Mouse (Mus musculus) layer of hippocampus, adult 2 months (tissue): ENCODE measurements around the gene Slc25a15. TPM values are rescaled to one million over a fixed set of nuclear protein-coding genes. Genes with fewer than 3 reads are reported as not detected.

ENCODE experiments used
- DNase-seq, 2 experiments: peaks; one replicate each; pipeline ENCODE4 v3.0.0; 2022; ENCODE audit warnings: low spot score in 2 of 2
- H3K27ac ChIP-seq: fragments of 200-600 bp; 2 replicates; pipeline ENCODE4 v1.8.1; 2022
- H3K4me3 ChIP-seq: fragments of 200-600 bp; 2 replicates; pipeline ENCODE4 v1.8.1; 2022; ENCODE audit warnings: mild to moderate bottlenecking
- CTCF ChIP-seq: fragments of 200-600 bp; conservative IDR thresholded peaks from 2 replicates; pipeline ENCODE4 v1.8.1; 2022; ENCODE audit warnings: antibody characterized with exemption, mild to moderate bottlenecking, moderate library complexity
- total RNA-seq, 2 experiments: library from RNA; stranded (reverse); gene quantifications; 2 replicates each; pipeline ENCODE4 v1.2.3; 2021

Slc25a15 gene
- total RNA-seq, 2 experiments from 2014 or later, result 9.7 to 12.3 TPM

DNA sequence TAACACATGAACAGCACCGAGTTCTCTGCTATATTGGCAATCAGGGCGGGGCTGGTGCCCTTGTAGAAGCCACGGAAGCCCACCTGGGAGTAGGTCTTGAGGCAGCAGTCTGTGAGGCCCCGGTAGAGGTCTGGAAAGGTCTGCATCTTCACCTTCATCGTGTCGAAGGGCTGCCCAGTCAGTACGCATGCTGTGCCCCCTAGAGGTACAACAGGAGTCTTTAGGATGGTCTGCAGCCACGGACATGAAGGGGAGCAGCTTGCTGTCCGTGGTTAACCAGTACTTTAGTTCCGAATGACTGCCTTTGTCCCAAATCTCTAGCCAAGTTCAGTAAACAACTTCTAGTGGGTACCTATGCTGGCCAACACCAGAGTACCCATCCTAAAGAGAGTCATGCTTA lies 8.5 kb downstream of the Slc25a15 start:
- Histone ChIP-seq H3K27ac (no peak overlapping the region), H3K4me3 (no peak overlapping the region)
- no peak for DNase-seq
- 0 out of 2 replicates have a peak, but pooled peaks have one; percentile 15 for TF ChIP-seq CTCF

DNA sequence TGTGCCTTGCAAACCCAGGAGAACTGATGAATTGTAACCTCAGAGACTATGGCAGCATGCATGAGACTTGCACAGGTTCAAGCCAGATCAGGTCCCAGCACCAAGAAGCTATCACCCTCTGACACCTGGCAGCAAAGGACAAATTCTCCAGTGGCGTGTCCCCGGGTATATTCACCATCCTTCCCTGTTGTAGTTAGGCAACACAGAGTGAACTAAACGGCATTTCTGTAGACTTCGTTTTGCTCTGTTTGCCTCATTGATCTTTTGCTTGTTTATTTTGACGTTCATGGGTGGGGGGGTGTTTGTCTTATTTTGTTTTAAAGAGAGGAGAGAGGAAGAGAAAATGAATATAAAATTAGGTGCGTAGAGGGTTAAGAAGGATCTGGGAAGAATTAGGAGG lies 13.2 kb downstream of the Slc25a15 start:
- Histone ChIP-seq H3K4me3 (no peak overlapping the region), H3K27ac (no peak overlapping the region)
- no peak for DNase-seq
- TF ChIP-seq CTCF, result no peak

DNA sequence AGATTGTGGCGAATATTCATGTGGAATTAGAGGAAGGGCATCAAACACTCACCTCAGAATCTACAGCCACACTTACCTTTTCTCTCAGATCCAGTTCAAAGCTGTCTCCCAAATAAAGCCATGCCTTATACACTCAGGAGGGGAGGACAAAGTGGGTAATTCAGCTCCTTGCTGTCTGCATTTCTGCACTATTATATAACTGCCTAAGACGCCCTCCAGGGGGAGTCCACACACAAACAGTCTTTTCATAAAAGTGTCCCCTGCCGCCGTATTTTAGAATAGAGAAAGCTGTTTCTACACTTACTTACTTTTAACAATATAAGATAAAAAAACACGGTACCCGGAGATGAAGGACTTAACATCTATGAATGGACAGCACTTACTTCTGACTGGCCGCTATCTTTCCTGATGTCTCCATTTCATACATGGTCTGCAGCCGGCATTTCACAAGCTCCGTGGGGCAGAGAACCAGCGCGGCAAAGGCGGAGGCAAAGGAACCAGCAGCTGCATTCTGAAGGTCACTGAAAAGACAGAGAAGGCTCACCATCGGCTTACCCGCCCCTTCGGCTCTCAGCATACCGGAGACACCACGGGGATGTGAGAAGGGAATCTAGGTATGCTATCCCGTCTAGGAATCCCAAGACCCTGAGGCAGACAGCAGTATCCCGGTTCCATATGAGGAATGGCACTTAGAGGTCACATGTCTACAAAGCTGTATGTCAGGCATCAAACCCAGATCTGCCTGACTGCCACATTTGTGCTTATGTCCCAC lies 15.4 kb downstream of the Slc25a15 start:
- no peak overlapping the region for H3K4me3 ChIP-seq
- no peak overlapping the region for H3K27ac ChIP-seq
- no peak for DNase-seq
- TF ChIP-seq CTCF, result peak; percentile 64

GRCm38 (mm10) chr8:22380934-22381333 lies 17.5 kb downstream of the Slc25a15 start:
- no peak for DNase-seq

GRCm38 (mm10) chr8:22376903-22377302 lies 21.5 kb downstream of the Slc25a15 start:
- H3K27ac ChIP-seq, result no peak overlapping the region
- H3K4me3 ChIP-seq, result no peak overlapping the region
- peak; percentile 80 for TF ChIP-seq CTCF
- DNase-seq, result no peak

More at GRCm38 (mm10) chr8:22380934-22381333, 17.5 kb downstream of the Slc25a15 start:
- no peak overlapping the region for H3K27ac ChIP-seq
- no peak for TF ChIP-seq CTCF
- H3K4me3 ChIP-seq, result no peak overlapping the region

- TF ChIP-seq CTCF, result no peak
- no peak for DNase-seq
- no peak overlapping the region for H3K4me3 ChIP-seq
- H3K27ac ChIP-seq, result no peak overlapping the region
Measured at GRCm38 (mm10) chr8:22376311-22376710, 22.1 kb downstream of the Slc25a15 start.

DNA sequence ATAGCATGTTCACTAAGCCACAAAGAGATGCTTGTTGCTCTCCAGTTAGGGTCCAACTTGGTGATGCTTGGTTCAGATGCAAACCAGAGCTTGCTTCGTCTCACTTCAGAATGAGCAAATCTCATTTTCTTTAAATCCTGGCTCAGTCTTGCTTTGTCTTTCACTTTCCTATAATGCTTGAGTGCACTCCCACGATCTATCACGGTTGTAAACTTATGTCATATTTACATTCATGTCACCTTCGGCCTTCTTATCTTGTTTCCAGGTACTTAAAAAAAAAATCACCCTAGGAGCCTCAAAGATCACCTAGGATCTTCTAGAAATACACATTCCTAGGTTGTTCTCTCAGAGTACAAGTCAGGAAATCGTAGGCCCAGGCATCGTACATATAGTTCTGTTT lies 38.5 kb downstream of the Slc25a15 start:
- DNase-seq, result no peak
- no peak overlapping the region for H3K27ac ChIP-seq
- no peak overlapping the region for H3K4me3 ChIP-seq
- TF ChIP-seq CTCF, result no peak

GRCm38 (mm10) chr8:22359359-22359758 lies 39.0 kb downstream of the Slc25a15 start:
- no peak for TF ChIP-seq CTCF
- Histone ChIP-seq H3K4me3 (no peak overlapping the region), H3K27ac (no peak overlapping the region)
- no peak for DNase-seq

DNA sequence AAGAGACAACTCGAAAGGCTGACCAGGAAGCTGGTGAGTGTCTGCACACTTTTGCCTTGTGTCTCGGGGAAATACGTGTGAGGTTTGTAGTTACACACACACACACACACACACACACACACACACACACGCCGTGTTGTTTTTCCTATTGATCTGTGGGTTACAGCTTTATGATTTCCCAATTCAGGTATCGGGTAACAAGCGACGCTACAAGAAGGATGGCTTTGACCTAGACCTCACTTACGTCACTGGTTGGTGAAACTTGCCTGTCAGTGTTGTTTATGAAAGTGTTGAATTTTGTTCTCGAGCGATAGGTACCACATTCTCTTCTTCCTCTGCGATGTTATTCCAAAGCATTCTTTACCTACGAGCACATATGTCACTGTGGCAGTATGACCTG lies 63.0 kb downstream of the Slc25a15 start:
- Histone ChIP-seq H3K27ac (no peak overlapping the region), H3K4me3 (no peak overlapping the region)
- TF ChIP-seq CTCF, result no peak
- no peak for DNase-seq

Other genes with a start within 250 kb of the Slc25a15 start
- 1 to 10 TPM; 2.5 to 2.7 TPM for gene Nek3, start 232.2 kb downstream of the Slc25a15 start, total RNA-seq
- 1 to 10 TPM in 1 of 2 experiments, under 1 TPM in 1; 0.61 to 1.0 TPM for gene Ckap2, start 212.8 kb downstream of the Slc25a15 start, total RNA-seq
- gene Vps36, start 205.8 kb downstream of the Slc25a15 start, total RNA-seq, result 10 to 100 TPM; 25.2 to 26.0 TPM
- gene Thsd1, start 171.3 kb downstream of the Slc25a15 start, total RNA-seq, result 1 to 10 TPM; 3.0 to 3.4 TPM
- not detected for gene Tpte, start 115.2 kb downstream of the Slc25a15 start, total RNA-seq
- gene Mrps31, start 12.8 kb upstream of the Slc25a15 start, total RNA-seq, result 10 to 100 TPM; 23.5 to 23.6 TPM